Mouse (Mus musculus) G1E (cell line): ENCODE data around the gene Tmem56.

Source experiments
- CTCF ChIP-seq: IDR thresholded peaks from 2 replicates; pipeline ENCODE4 v1.5.1; 2012; ENCODE audit warnings: low read depth, low read length, inconsistent platforms, mixed read lengths
- GATA1 ChIP-seq: IDR thresholded peaks from 2 replicates; pipeline ENCODE4 v1.6.1; 2012; ENCODE audit warnings: borderline replicate concordance, low read length, inconsistent platforms, mixed read lengths
- GATA2 ChIP-seq: IDR thresholded peaks from 2 replicates; pipeline ENCODE4 v1.6.1; 2012; ENCODE audit warnings: low read depth, low read length, inconsistent platforms, borderline replicate concordance
- POLR2AphosphoS5 ChIP-seq: IDR thresholded peaks from 2 replicates; pipeline ENCODE4 v1.6.1; 2012; ENCODE audit warnings: low read depth, low read length, inconsistent platforms; ENCODE audit not compliant: insufficient replicate concordance
- TAL1 ChIP-seq: conservative IDR thresholded peaks from 2 replicates; pipeline ENCODE4 v1.6.1; 2012; ENCODE audit warnings: low read depth, low read length, inconsistent platforms, mixed read lengths

DNA sequence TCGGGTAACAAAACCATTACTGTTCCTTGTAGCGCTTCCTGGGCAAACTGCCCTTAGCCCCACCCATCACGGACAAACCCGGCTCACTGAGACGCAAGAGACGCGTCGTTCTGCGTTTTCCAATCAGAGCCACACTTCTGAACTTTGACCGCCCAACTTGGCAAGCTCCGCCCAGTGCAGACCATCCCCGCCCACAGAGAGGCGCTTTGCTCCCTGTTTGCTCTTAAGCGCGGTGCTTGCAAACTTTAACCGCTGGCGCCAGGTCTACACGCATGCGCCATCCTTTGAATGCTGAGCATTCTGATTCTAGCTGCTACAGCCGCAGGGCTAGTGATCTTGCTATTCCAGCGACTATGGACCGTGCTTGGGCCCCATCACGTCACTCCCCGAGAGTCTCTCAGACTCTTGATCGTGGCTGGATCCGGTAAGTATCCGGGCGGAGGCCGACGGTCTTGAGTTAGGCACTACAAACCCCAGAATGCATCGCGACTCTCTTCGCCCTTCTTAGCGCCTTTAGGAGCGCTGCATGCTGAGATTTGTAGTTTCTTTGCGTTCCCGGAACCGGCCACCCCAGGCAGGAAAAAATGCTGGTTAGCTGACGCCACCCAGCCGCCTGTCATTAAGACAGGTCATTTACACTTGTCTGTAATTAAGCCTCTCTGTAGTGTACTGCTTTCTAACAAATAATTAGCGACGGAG lies 8.8 kb upstream of the Tmem56 start, which contains the start of gene Alg14:
- TF ChIP-seq CTCF, result no peak
- no peak for TF ChIP-seq TAL1
- no peak for TF ChIP-seq POLR2AphosphoS5
- no peak for TF ChIP-seq GATA1
- no peak for TF ChIP-seq GATA2
